Mouse (Mus musculus): ENCODE measurements at regions not wholly inside any gene's neighbourhood (a gene's known extent, or its start where the extent isn't known, plus 50 kb on each side); places are given as distances from the start of the nearest gene placed in this dataset.

DNA sequence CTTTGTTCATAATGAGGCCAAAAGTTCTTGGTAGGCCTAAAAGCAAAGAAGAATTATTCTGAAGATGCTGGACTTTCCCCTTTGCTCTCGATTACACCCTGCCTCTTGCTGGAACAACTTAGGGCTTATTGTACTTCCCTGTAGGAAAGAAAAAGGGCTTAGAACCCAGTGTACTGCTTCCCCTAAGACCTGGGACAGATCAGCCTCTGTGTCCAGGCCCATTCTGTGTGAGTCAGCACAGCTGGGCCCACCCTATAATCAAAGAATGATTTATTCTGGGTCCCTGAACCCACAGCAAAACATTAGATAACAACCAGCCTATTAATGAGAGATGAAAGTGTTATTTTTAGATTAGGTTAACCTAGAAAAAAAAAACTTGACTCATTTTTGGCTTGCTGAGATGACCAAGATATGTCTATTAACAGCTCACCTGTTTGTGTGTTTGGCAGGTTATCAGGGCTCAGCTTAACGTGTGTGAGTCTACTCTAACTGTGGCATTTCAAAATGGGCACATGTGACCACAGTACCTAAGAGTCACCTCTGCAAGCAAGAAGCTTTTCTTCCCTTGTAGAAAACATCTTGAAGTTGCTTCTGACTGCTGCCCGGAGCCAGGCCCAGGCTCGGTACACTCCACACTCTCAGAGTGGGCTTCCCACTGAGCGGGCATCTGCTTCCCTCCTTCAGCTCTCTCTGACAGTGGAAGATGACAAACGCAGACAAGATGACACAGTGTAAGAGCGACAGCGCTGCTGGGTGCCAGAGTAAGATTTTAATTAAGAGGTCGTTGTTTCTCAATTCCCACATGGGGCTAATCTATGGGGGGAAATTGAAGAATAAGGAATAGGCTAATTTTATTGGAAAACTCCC lies 115.9 kb upstream of the Foxq1 start:
- TF ChIP-seq CTCF (IDR thresholded peaks at IDR 0.05; ENCODE audit: low read depth) (no peak), EP300 (IDR thresholded peaks at IDR 0.05; ENCODE audit: low read depth) (no peak)
